Mouse (Mus musculus) stomach, embryonic 14.5 days (tissue): ENCODE results near the gene R3hdm2. TPM values are rescaled to one million over a fixed set of nuclear protein-coding genes. Genes with fewer than 3 reads are reported as not detected.

Experiments used
- ATAC-seq: fragments of 200-750 bp; cut with Nextera tagmentation; 2 replicates; pipeline ENCODE4 v1.8.0; 2017; ENCODE audit warnings: low read depth, moderate TSS enrichment; ENCODE audit not compliant: insufficient number of reproducible peaks, insufficient read depth, low FRiP score
- H3K27ac ChIP-seq: fragments of 300-500 bp; sonication (generic); 2 replicates; pipeline ENCODE4 v1.5.1; 2014; ENCODE audit warnings: mild to moderate bottlenecking, low read length, moderate library complexity, mixed read lengths
- H3K27me3 ChIP-seq: fragments of 300-500 bp; sonication (generic); 2 replicates; pipeline ENCODE4 v1.6.1; 2014; ENCODE audit warnings: low read length, control low read depth, mixed read lengths; ENCODE audit not compliant: control insufficient read depth, insufficient read depth
- H3K36me3 ChIP-seq: fragments of 300-500 bp; sonication (generic); 2 replicates; pipeline ENCODE4 v1.6.1; 2014; ENCODE audit warnings: mild to moderate bottlenecking, control low read depth, low read length, moderate library complexity, mixed read lengths; ENCODE audit not compliant: control insufficient read depth, insufficient read depth
- H3K4me1 ChIP-seq: fragments of 300-500 bp; sonication (generic); 2 replicates; pipeline ENCODE4 v1.6.1; 2014; ENCODE audit warnings: low read length, control low read depth, mixed read lengths; ENCODE audit not compliant: control insufficient read depth, insufficient read depth
- H3K4me2 ChIP-seq: fragments of 300-500 bp; sonication (generic); replicated peaks from 2 replicates; pipeline ENCODE4 v1.6.1; 2014; ENCODE audit warnings: low read depth, low read length, control low read depth
- H3K4me3 ChIP-seq: fragments of 300-500 bp; sonication (generic); 2 replicates; pipeline ENCODE4 v1.5.1; 2014; ENCODE audit warnings: low read depth, low read length, control low read depth
- H3K9ac ChIP-seq: fragments of 300-500 bp; sonication (generic); replicated peaks from 2 replicates; pipeline ENCODE4 v1.6.1; 2014; ENCODE audit warnings: low read depth, mild to moderate bottlenecking, control low read depth, low read length, moderate library complexity, mixed read lengths
- H3K9me3 ChIP-seq: fragments of 300-500 bp; sonication (generic); 2 replicates; pipeline ENCODE4 v1.6.1; 2016; ENCODE audit warnings: low read depth, low read length, control low read depth; ENCODE audit not compliant: control insufficient read depth
- WGBS: fragments of 180-500 bp; shearing (Covaris S2); extraction: QIAGEN DNeasy Blood & Tissue Kit; methylation state at CpG from one replicate; pipeline ENCODE4 v1.1.7; 2014; 5-methylcytosine and 5-hydroxymethylcytosine counted together
- polyA plus RNA-seq: library from polyadenylated mRNA; unstranded; fragments of >200 nt; fragmentation: Nextera tagmentation; extraction: Ambion mirVana; gene quantifications from 2 replicates; pipeline ENCODE4 v1.2.1, GENCODE M21; 2014

The R3hdm2 gene
- polyA plus RNA-seq, 1 experiment from 2014 or later = 37.3 TPM

- Histone ChIP-seq H3K36me3 (peaks cover 15% of the 10 kb centered on the region; the same call in 1 of the 2 replicates), H3K4me3 (peak overlapping the region; percentile 45), H3K9me3 (no peaks in the 10 kb centered on the region), H3K4me2 (peak overlapping the region; percentile 68), H3K4me1 (peaks cover 11% of the 10 kb centered on the region; the same call in 1 of the 2 replicates), H3K9ac (no peak overlapping the region), H3K27me3 (peaks cover 59% of the 10 kb centered on the region), H3K27ac (no peak overlapping the region)
- under 1% methylated on average over 29 of the region's 30 CpGs for WGBS
- ATAC-seq = no peak
Measured at GRCm38 (mm10) chr10:127534929-127535384, 154.8 kb downstream of the R3hdm2 start.

- Histone ChIP-seq H3K27me3 (peaks cover 42% of the 10 kb centered on the region), H3K4me2 (no peak overlapping the region), H3K4me1 (peaks cover 11% of the 10 kb centered on the region; the same call in 1 of the 2 replicates), H3K9me3 (no peaks in the 10 kb centered on the region), H3K36me3 (peaks cover 32% of the 10 kb centered on the region), H3K4me3 (no peak overlapping the region), H3K9ac (no peak overlapping the region), H3K27ac (no peak overlapping the region)
- no peak for ATAC-seq
- WGBS = 16% methylated on average over 8 of the region's 8 CpGs
Measured at GRCm38 (mm10) chr10:127536586-127537314, 156.6 kb downstream of the R3hdm2 start.

DNA sequence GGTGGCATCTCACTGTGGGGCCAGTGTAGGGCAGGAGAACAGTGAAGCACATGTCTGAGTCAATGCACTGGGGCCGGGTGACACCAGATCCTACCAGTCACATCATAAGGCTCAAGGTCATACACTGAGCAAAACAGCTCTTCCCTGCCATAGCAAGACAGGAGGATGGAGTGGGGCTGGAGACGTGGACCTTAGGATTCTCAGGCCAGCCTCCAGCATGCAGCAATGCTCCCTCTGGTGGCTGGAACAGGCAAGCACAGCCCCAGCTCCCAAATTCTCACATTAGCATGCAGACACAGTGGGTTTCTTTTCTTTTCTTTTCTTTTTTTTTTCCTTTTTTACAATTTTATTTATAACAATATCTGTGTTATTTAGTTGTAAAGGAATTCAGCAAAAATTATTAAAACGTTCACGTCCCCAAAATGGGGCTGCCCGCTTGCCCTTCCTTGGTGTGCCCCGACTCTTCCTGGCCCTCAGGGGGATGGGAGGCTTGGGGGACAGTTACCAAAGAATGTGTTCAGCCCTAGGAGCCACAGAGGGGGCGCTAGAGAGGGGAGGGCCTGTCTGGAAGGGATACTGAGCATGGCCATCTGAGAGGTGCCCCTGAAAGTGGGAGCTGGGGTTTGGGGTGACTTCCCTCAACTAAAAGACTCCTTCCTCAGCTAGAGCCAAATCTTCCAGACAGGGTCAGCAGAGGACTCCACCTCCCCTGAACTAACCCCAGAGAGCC, 157.9 kb downstream of the R3hdm2 start:
- ATAC-seq = 0 out of 2 replicates have a peak, but pooled peaks have one; percentile 21

GRCm38 (mm10) chr10:127541510-127541909, 161.4 kb downstream of the R3hdm2 start:
- Histone ChIP-seq H3K4me1 (no peaks in the 10 kb centered on the region), H3K27ac (no peak overlapping the region), H3K36me3 (peaks cover 75% of the 10 kb centered on the region), H3K4me2 (no peak overlapping the region), H3K9ac (no peak overlapping the region), H3K4me3 (no peak overlapping the region), H3K27me3 (no peaks in the 10 kb centered on the region), H3K9me3 (no peaks in the 10 kb centered on the region)
- ATAC-seq = no peak
- WGBS = 95% methylated on average over 8 of the region's 8 CpGs

More for the DNA sequence above, 157.9 kb downstream of the R3hdm2 start:
- Histone ChIP-seq H3K27me3 (peaks cover 31% of the 10 kb centered on the region), H3K9ac (no peak overlapping the region), H3K4me1 (peaks cover 11% of the 10 kb centered on the region; the same call in 1 of the 2 replicates), H3K4me2 (no peak overlapping the region), H3K27ac (no peak overlapping the region), H3K4me3 (no peak overlapping the region), H3K9me3 (no peaks in the 10 kb centered on the region), H3K36me3 (peaks cover 45% of the 10 kb centered on the region)
- WGBS = 30% methylated on average over 7 of the region's 7 CpGs

DNA sequence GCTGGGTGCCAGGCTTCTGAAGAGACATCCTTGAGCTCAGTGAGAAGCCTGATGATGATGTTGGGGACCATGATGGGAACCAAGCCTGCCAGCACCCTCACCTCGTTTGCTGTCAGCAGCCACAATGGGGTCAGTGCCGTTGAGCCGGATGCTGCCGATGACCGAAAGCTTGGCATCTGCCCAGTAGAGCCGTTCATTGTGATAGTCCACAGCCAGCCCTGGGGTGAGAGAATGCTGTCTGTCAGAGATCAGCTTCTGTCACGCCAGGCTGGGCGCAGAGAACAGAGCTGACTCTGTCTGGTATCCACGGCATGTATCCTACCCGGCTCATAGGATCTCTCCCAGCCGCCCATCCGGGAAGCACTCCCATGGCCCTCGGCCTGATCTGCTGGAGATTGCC, 162.0 kb downstream of the R3hdm2 start:
- WGBS = 91% methylated on average over 13 of the region's 13 CpGs

GRCm38 (mm10) chr10:127542720-127543119, 162.6 kb downstream of the R3hdm2 start:
- Histone ChIP-seq H3K4me2 (no peak overlapping the region), H3K9me3 (no peaks in the 10 kb centered on the region), H3K27me3 (no peaks in the 10 kb centered on the region), H3K4me3 (no peak overlapping the region), H3K4me1 (no peaks in the 10 kb centered on the region), H3K27ac (no peak overlapping the region), H3K36me3 (peaks cover 86% of the 10 kb centered on the region), H3K9ac (no peak overlapping the region)
- no peak for ATAC-seq
- WGBS = 65% methylated on average over 6 of the region's 6 CpGs

More for the DNA sequence above, 162.0 kb downstream of the R3hdm2 start:
- H3K4me3 ChIP-seq = no peak overlapping the region
- H3K9ac ChIP-seq = no peak overlapping the region
- no peaks in the 10 kb centered on the region for H3K27me3 ChIP-seq
- H3K9me3 ChIP-seq = no peaks in the 10 kb centered on the region
- peaks cover 81% of the 10 kb centered on the region for H3K36me3 ChIP-seq
- no peaks in the 10 kb centered on the region for H3K4me1 ChIP-seq
- H3K4me2 ChIP-seq = no peak overlapping the region
- H3K27ac ChIP-seq = no peak overlapping the region
- no peak for ATAC-seq

GRCm38 (mm10) chr10:127543916-127544315, 163.8 kb downstream of the R3hdm2 start:
- Histone ChIP-seq H3K4me3 (no peak overlapping the region), H3K36me3 (peaks cover 86% of the 10 kb centered on the region), H3K4me1 (no peaks in the 10 kb centered on the region), H3K9ac (no peak overlapping the region), H3K27me3 (no peaks in the 10 kb centered on the region), H3K27ac (no peak overlapping the region), H3K4me2 (no peak overlapping the region), H3K9me3 (no peaks in the 10 kb centered on the region)
- 67% methylated on average over 3 of the region's 3 CpGs for WGBS
- no peak for ATAC-seq

DNA sequence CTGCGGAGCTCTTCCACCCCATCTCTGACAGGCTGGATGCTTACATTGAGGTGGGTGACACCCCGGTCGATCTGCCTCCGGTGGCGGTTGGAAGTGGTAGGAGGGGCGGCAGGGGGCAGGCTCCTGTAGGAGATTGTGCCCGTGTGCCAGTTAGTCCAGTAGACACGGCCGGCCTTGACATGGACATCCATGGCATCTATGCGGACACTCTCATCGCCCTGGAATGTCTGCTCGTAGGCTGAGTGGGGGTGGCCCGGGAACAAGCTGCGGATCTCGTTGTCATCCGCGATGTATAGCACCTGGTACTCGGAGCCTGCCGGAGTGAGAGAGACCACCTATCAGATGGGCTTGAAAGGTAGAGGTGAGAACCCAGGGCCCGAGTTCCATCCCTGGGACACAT, 164.2 kb downstream of the R3hdm2 start:
- 83% methylated on average over 20 of the region's 20 CpGs for WGBS
- no peaks in the 10 kb centered on the region for H3K9me3 ChIP-seq

More for the DNA sequence above, 164.2 kb downstream of the R3hdm2 start:
- peaks cover 85% of the 10 kb centered on the region for H3K36me3 ChIP-seq
- H3K4me3 ChIP-seq = no peak overlapping the region
- no peaks in the 10 kb centered on the region for H3K27me3 ChIP-seq
- no peak for ATAC-seq
- H3K27ac ChIP-seq = no peak overlapping the region
- H3K4me1 ChIP-seq = no peaks in the 10 kb centered on the region
- no peak overlapping the region for H3K9ac ChIP-seq
- H3K4me2 ChIP-seq = no peak overlapping the region
